Mouse (Mus musculus): ENCODE measurements around the gene Hist3h2ba.

Gene Hist3h2ba

DNA sequence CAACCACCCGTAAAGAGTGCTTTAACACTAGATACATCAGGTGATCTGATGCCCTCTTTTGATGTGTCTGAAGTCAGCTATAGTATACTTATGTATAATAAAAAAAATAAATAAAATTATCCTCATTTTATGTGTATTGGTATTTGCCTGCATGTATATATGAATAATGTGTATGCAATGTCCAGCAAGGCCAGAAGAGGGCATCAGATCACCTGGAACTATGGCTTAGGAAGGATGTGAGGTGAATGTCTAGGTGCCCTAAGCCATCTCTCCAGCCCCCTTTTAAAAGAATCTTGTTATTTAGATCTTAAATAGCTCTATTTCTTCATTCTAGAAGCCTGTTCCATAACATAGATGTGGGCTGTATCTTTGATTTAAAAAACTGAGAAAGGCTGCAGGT lies 18.6 kb downstream of the Hist3h2ba start:
- no peak for DNase-seq

DNA sequence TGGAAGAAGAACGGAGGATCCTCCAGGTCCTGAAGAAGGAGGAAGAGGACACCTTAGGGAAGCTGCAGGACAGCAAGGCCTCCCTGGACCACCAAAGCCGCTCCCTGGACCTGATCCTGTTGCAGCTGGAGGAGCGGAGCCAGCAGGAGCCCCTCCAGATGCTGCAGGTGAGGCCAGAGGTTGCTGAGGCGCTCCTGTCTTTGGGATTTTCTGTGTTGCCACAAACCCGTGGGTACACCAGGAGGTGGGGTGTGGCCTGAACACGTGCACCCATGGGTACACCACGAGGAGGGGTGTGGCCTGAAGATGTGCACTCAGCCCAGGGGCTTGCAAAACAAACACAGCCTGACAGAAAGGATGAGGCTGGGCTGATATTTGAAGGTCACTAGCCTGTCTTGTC lies 19.8 kb downstream of the Hist3h2ba start:
- no peak for DNase-seq

DNA sequence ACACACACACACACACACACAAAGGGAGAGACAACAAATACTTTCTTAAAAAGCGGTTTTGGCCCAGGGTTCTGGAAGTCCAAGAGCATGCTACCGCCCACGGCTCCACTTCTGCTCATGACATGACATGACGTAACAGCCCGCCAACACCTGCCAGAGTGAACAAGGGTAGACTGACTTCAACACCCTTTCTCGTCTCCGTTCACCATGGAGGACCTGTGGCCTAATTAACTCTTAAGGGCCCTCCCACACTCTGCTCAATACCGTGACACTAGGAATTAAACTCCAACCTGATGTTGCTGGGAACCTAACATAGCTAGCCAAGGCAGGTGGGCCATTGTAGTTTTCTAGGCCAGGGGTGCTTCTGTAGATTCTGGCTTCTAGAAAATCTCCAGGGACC lies 20.3 kb downstream of the Hist3h2ba start:
- no peak for DNase-seq

DNA sequence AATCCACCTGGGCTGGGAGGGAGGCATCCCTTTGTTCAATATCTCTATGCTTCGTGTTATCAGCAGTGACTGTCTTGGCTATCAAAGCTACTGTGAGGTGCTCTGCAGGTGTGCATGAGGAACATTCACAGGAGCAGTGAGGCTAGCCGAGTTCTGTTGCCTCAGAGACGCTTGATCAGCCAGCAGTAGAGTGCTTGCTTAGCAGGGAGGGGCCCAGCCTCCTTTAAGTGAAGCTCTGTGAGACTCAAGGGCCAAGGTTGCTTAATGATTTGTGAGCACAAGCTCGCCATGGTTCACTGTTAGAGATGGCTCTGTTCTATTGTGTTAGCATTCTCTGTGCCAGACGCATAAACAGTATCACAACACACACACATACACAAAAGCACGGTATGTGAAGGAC lies 20.9 kb downstream of the Hist3h2ba start:
- DNase-seq = no peak

DNA sequence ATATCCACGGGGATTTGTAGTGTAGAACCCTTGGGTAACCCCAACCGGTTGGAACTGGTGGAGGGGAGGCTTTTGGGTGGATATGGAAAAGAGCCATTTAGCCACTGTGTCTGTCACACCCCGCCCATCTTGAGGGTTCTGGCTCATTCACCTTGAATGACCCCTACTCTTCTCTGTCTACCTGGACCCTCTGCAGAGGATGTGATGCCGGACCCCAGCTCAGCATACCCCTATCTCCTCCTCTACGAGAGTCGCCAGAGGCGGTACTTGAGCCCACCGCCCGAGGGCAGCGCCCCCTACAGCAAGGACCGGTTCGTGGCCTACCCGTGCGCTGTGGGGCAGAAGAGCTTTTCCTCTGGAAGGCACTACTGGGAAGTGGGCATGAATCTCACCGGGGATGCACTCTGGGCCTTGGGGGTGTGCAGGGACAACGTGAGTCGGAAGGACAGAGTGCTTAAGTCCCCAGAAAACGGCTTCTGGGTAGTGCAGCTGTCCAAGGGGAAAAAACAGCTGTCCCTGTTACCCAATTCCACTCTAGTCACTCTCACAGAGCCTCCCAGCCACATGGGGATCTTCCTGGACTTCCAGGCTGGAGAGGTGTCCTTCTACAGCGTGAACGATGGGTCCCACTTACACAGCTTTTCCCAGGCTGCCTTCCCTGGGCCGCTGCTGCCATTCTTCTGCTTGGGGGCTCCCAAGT lies 22.3 kb downstream of the Hist3h2ba start:
- no peak for DNase-seq

DNA sequence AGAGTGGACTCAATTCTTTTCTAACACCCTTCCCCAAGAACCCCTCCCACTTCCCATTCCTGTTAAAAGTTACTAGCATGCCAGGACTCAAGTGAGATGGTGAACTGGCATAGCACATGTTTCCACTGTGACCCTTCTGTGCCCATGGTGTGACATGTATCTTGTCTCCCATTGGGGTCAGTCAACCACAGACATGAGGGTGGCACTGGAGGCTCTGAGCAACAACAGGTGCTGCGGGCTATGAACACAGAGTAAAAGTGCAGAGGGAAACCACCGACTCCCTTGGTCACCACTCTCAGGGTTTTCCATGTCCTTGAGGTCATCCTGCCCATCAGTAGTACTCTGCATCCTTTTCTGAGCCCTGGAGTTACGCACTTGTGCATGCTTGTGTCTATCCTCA lies 23.1 kb downstream of the Hist3h2ba start:
- no peak for DNase-seq

DNA sequence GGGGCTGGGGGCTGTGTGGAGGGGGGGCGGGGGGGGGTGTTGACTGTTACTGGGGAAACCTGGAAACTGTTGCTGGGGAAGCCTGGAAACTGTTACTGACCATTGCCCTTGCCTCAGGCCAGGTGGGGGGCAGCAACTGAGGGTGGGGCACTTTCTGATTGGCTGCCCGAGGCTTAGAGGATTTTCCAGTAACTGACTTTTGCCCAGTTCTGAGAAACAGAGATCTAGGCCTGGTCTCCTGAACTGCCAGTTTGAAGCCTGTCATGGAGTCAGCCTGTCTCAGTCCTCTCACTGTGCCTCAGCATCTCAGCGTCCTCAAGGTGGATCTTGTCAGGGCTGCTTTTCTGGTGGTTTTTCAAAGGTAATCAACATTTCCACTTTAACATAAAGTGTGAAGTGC lies 25.7 kb downstream of the Hist3h2ba start:
- no peak for DNase-seq

DNA sequence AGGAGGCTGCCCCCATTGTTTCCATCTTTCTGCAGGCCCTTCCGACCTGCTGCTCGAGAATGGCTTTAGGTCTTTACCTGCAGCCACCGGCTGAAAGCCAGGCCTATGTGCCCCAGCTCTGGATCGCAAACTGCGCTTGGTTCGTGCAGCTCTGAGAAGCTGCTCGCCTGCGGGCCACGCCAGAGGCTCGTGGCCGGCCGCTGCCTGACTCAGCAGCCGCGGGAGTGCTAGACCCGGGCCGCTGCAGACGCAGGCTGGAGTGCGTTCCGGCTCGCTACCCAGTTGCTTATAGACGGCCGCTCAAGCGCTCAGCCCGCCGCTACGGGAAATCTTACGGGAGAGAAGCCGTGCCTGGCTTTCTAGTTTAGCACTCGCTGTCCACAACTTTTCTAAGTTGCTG lies 28.4 kb downstream of the Hist3h2ba start:
- peak; percentile 58 for DNase-seq

DNA sequence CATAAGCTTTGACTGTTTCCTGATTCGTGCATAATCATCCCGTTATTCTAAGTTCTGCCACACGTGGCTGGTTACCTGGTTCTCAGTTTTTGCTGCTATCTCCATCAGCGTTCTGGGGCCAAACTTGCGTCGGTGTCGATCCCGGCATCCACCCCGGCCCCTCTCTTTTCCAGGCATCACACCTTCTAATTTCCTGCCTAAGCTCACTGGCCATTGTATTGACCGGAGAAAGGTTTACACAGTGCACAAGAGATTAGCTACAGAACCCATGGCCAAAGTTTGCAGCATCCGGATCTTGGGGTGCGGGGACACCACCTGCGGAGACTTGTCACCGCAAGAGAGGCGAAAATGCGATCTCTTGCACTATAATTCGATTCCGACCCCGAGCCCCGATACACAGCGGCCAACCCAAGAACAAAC lies 28.9 kb downstream of the Hist3h2ba start:
- DNase-seq = no peak

DNA sequence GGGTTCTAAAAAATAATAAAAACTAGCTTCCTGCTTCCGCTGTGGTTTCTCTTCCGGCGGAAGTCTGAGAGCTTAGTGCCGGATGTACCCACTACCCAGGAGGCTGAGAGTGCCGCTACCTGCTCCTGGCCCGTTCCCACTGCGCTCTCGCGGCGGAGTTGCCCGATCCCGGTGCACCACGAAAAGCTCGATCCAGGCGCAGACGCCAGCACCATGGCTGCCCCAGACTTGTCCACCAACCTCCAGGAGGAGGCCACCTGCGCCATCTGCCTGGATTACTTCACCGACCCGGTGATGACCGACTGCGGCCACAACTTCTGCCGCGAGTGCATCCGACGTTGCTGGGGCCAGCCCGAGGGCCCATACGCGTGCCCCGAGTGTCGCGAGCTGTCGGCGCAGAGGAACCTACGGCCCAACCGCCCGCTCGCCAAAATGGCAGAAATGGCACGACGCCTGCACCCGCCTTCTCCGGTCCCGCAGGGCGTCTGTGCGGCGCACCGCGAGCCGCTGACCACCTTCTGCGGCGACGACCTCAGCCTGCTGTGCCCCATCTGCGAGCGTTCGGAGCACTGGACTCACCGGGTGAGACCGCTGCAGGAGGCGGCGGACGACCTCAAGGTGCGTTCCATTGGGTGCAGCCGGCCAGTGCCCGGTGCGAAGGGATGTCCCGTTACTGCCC lies 29.4 kb downstream of the Hist3h2ba start, which contains the start of gene Trim11:
Gene Trim11 (plus strand): TSS at position 67 of the 679 bp plus-strand sequence.
- peak; percentile 90 for DNase-seq

DNA sequence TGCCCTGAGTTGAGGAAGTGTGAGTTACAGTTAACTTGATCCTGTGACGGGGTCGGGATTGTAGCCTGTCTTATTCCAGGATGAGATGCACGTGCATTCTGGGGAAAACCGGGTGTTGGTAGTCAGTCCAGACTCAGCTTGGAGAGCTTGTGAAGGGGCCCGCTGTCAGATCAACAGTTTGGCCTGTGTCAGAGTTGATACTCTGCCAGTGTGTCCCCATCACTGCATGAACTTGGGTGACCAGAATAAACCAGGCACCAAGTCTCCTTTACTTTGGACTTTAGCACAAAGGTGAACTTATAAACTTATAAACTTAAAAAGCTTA lies 29.9 kb downstream of the Hist3h2ba start:
- no peak for DNase-seq

DNA sequence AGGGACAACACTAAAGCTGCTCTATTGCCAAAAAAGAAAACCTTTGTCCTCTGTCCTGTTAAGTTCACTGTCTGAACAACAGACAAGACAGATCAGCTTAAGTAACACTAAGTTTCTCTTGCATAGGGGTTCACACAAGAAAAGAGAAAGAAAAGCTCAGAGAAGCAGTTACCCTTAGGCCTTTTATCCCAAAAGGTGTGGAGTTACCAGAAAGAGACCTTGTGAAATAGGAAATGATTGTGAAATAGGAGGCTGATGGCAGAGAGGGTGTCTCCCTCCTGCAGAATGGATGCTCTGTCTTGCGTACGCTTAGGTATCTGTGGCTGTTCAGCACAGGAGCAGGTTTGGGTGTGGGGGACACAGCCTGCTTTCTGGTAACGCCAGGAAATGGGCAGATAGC lies 30.5 kb downstream of the Hist3h2ba start:
- DNase-seq = no peak

DNA sequence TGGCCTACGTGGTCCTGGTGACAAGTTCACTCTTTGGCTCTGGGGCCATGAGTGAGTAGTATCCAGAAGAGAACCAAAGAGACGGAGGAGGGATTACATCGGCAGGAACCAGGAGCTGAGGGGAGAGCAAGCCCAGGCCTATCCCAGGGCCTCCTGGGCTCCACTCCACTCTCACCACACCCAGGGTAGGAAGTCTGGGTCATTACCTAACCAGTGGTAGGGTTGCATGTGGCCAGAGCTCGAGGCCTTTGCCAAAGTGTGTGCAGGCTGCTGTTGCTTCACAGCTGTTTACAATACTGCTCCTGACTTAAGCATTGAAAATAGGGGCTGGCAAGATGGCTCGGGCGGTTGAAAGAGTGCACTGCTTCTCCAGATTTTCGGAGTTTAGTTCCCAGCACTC lies 30.9 kb downstream of the Hist3h2ba start:
- DNase-seq = no peak

DNA sequence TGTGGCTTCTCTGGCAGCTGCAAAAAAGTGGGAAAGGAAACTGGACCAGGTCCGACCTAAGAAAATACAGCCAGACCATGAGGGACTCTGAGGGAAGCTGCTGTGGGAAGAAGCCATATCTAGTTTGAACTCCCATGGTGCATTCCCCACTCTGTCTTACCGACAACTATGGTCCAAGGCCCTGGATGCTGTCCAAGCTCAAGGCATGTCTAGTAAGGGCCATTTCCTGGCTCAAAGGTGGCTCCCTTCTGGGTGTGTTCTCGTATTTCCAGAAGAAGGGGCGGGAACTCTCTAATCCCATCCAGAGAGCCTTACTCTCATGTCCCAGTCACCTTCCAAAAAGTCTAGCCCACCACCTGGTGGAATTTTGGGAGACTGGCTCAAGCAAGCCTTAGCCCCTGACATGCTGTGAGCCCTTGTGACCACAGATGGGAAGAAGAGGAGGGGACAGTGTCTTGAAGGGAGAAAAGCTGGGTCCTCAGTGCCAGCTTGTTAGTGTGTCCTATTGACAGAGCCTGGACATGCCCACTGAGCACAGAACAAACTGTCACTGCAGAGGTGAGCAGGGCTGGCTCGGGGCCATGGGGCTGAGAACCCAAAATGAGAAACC lies 31.8 kb downstream of the Hist3h2ba start:
- no peak for DNase-seq

DNA sequence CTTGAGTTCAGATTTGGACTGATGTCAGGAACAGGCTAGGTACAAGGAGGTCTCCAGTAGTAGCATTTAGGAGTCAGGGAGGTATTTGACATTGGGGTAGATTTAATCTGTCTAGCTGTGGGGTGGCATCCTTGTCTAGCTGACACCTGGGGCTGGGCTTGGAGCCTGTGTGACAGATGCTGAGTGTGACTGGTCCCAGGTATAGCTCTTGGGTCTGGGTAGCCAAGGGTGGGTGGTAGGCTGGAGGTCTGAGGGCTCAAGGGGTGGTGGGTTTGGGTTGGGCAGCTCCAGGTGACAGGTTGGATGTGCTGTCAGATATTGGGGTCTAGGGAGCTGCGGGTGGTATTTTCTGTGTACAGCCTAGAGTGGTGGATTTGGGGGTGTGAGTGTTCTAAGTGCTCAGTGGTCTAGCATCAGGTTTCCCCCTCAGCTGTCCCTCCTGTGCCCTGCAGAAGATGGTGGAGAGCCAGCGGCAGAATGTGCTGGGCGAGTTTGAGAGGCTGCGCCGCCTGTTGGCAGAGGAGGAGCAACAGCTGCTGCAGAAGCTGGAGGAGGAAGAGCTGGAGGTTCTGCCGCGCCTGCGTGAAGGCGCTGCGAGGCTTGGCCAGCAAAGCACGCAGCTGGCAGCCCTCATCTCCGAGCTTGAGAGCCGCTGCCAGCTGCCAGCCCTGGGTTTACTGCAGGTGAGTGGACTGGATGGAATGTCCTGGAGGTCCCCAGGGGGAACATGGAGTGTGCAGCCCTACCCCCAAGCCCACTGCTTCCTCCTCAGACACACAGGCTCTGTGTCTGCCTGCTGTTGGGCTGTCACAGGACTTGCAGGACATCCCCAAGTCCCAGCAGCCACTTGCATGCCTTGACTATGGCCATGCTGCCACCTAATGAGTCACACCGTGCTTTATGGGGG lies 33.1 kb downstream of the Hist3h2ba start:
- peak; percentile 49 for DNase-seq

DNA sequence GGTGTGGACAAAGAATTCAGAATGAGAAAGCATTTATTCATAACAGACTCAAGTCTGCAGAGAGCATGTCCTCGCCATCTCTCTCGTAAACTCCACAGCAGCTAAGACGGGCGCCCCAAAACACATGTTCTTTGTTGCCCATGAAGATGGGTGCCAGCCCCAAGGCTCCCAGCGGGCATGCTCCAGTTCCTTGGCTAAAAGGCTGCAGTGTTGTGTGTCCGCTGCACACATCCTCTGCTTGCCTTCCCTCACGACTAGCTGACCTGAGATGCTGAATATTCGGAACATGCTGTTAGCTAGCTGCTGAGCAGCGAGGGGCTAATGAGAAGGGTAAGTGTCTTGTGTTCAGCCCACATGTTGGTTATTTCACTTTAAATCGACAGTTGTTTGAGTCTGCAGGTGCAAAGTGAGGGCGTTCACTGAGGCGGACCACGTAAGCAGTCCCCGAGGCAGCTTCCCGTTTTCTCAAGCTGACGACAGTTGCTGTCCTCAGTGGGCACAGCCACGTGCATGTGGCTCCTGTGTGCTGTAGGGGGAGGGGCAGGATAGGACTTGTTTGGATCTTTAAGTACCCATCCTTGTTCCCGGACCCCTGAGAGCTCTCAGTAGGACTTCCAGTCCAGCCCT lies 33.9 kb downstream of the Hist3h2ba start:
- no peak for DNase-seq

DNA sequence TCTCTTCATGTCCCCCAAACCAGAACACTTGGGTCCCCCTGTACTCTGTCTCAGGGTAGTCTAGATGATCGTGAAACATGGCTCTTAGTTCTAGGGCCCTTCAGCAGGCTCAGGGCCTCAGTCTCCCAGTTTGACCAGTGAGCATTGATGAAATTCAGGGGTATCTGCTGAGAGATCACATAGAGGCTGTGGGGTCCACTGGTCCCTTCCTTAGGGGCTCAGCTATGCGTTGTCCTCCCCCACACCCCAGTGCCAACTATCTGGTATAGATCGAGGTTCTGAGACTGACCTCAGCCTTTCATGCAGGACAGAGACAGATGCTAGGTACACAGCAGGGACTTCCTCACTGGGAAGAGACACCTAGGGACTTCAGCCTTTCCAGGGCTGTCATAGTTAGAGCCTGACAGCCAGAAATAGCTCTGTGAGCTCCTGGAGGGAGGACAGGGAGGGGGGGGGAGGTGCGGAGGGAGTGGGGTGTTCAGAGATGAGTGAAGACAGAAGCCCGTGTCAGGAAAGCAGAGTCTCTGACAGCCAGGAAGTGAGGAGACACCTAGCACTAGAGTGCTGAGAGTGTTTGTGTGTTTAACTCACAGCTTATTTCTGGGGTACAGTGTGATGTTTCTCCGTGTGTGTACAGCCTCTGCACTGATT lies 35.1 kb downstream of the Hist3h2ba start:
- no peak for DNase-seq

DNA sequence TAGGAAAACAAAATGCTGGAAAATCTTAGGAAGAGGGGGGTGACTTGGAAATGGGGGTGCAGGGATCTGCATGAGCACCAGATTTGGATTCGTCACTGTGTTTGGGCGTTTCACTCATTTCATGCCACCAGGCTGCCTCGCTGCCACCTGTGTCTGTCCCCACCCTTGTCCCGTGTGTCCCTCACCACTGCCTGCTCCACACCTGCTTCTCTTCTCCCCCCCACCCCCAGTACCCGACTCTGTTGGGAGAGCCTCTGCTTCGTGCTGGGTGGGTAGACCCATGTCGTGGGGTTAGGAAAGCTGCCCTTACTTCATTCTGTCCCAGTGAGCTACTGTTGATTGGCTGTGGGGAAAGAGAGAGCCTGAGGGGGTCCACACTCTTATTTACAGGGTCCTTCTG lies 35.9 kb downstream of the Hist3h2ba start:
- DNase-seq = no peak

DNA sequence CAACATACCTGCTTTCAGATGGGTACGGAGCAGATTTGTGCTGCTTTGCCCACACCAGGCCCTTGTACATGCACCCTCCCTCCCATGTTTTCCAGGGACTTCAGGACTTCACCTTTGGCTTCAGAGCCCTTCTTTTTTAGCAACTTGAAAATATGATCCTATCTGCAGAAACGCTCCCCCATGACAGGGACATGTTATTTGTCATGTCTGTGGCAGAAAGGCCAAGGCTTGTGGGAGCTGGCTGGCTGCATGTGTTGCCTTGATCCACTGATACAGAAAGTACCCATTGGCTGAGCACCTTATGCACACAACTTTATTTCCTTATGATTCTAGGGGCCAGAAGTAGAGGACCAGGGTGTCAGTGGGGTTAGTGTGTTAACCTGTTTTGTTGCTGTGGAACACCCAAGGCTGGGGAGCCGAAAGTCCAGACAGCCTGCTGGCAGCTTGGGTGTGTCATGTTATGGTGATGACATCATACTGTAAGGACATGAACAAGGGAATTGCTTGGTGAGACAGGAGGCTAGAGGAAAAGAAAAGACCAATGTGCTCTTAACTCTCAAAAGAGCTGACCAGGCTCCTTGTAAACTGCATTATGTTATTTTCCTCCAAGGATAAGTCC lies 36.7 kb downstream of the Hist3h2ba start:
- DNase-seq = no peak

DNA sequence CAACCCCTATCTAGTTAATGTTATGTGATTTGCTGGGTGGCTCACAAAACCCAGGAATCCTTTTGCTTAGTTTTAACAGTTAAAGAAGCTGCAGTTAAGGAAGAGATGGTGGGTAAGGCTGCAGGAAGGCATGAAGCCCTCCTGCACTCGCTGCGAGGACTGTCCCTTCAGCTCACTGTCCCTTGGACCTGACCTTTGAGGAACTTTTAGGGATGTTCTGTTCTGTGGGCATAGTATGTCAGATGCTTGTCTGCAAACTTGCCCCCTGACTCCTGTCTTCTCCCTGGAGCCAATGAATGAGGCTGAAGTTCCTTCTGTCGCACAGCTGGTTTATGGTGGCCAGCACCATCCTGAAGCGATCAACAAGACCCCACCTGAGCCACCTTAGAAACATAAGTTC lies 40.4 kb downstream of the Hist3h2ba start:
- DNase-seq = no peak

DNA sequence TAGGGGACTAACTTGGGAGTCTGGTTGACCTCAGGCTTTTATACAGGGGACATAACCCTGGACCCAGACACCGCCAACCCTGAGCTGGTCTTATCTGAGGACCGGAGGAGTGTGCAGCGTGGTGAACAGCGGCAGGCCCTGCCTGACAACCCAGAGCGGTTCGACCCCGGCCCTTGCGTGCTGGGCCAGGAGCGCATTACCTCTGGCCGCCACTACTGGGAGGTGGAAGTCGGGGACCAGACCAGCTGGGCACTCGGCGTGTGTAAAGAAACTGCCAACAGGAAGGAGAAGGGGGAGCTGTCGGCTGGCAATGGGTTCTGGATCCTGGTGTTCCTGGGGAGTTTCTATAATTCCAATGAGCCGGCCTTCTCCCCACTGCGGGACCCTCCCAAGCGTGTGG lies 41.4 kb downstream of the Hist3h2ba start:
- DNase-seq = no peak

DNA sequence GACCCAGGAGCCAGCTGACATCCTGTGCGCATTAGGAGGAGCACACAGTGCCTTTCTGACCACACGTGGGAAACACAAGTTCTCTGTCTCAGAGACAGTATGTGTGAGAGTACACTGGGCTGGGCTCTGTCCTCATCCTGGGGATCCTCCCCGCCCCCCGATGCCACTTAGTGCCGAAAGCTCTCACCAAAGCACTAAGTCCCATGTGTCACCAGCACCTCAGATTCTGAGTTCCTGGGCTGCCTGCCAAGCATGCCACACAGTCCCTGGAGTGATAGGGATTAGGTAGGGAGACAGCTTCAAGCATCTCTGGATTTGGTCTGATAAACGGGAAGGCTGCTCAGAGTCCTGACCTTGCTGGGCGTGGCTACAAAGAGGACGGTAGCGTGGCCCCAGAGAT lies 42.1 kb downstream of the Hist3h2ba start:
- DNase-seq = no peak
